Mouse (Mus musculus) T-helper 1 cell (primary cell): ENCODE data around the gene Gsap.
"Not testable (repeated sequence)": the region's sequence is repeated elsewhere in the genome, so short reads cannot be mapped to it uniquely, and the experiment has no call there.

ENCODE experiments used
- in situ Hi-C: fragments of 300-600 bp; cut with MboI, MseI; formaldehyde crosslinking; loops from one replicate; pipeline ENCODE4 v1.15.1; 2025; ENCODE audit warnings: high pct_unique_total_duplicates

The Gsap gene

GRCm38 (mm10) chr5:21320138-21320537 is 134.1 kb downstream of the Gsap start:
- in situ Hi-C loops = no loop called here

DNA sequence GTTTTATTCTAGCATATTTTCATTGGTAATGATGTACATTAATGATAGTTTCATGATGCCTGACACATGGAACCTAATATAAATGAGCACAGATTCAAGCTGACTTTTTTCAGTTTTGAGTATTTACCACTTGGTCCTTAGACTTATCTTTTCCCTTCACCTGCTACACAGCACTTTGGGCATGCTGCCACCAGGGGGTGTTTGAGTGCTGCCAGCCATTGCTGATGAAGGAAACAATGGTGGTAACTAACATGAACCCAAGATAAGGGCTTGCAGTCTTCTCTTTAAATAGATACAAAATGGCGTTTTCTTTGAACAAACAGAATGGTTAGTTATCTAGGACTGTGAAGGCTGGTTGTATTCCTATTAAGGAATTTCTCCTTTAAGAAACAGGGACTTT is 140.4 kb downstream of the Gsap start:
- in situ Hi-C loops = no loop called here

DNA sequence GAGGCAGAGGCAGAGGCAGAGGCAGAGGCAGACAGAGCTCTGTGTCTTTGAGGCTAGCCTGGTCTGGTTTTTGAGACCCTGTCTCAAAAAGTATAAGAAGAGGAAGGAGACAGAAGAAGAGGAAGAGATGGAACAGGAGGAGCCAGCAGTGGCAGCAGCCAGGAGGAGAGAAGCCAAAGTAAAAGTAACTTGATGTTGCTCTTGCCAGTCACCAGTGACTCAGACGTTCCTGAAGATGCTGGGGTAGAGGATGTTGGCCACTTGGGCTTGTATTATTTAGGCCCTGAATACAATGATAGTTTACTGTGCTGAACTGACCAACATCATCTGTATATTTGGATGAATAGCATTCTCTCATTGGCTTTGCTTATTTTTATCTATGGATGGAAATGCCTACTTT is 142.5 kb downstream of the Gsap start:
- in situ Hi-C loops = no loop called here

- in situ Hi-C loops = loop anchor here (5.0 kb wide), 1 partner anchor 87 kb away; no protein-coding TSS in a partner anchor
These were observed 143.9 kb downstream of the Gsap start for GRCm38 (mm10) chr5:21329672-21330665.

DNA sequence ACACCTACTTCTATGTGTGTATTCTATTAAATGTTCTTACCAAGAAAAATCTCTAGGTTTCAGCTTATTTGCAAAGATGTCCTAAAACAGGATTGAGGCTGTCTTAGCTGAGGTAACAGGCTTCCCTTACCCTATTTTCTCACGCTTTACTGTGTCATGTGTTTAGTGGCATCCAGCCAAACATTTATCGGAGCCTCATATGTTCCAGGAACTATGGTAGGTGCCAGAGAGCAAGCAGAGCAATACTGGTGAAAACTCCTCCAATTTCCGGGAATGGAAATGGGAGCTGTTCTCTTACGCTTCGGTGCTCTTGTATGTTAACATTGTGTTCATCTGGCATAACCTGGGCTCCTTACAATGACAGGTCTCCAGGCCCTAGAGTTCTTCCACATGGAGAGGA is 145.6 kb downstream of the Gsap start:
- in situ Hi-C loops = loop anchor here (5.0 kb wide), 1 partner anchor 86 kb away; no protein-coding TSS in a partner anchor

DNA sequence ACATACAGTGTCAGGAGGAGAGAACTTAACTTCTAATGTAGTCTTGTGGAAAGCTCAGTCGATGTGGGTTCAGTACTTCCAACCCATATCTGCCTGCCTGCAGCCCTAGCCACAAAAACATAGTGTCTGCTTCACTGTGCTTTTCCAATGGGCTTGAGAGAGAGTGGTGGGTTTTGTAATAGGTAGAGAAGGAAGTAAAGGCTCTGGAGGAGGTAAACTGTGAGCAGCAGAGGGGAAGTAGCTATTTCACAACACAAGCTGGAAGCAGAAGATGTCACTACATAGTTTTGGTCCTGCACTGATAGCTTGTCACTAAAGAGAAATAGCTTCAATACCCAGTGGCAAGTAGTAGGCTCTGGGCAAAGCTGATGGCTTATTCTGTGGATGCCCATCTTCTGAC is 146.1 kb downstream of the Gsap start:
- in situ Hi-C loops = loop anchor here (5.0 kb wide), 1 partner anchor 85 kb away; no protein-coding TSS in a partner anchor

DNA sequence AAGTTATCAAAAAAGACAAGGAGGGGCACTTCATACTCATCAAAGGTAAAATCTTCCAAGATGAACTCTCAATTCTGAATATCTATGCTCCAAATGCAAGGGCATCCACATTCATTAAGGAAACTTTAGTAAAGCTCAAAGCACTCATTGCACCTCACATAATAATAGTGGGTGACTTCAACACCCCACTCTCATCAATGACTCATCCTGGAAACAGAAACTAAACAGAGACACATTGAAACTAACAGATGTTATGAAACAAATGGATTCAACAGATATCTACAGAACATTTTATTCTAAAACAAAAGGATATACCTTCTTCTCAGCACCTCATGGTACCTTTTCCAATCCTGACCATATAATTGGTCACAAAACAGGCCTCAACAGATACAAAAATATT is 156.2 kb downstream of the Gsap start:
- in situ Hi-C loops = not testable (repeated sequence)

- in situ Hi-C loops = no loop called here
These were observed 162.3 kb downstream of the Gsap start for GRCm38 (mm10) chr5:21348366-21348765.

GRCm38 (mm10) chr5:21351678-21352077 is 165.6 kb downstream of the Gsap start:
- in situ Hi-C loops = no loop called here

DNA sequence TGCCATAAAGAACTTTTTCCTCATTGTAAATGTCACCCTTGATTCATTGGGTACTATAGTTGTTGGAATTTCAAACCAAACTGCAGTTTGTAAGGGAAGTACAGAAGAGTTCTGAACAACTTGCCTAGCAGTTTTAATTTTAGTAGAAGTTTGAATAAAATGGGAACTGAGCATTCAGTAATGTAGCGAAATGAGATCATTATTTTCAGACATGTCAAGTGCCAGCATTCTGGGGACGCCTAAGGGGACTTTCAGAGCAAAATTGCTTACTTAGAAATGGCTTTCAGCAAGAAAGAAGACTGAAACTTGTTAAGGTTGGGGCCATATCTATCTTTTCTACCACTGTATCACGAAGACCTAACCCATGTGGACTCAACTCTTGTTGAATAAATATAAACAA is 172.6 kb downstream of the Gsap start:
- in situ Hi-C loops = no loop called here

- in situ Hi-C loops = no loop called here
These were observed 177.3 kb downstream of the Gsap start for GRCm38 (mm10) chr5:21363343-21363742.
